Mouse (Mus musculus): ENCODE results near the gene Thrb. TPM values are rescaled to one million over a fixed set of nuclear protein-coding genes. Genes with fewer than 3 reads are reported as not detected.
A peak's percentile ranks its signal among the peaks of the same experiment; 100 is the strongest.

Gene Thrb
- 0.56 and 0.65 TPM in 2 replicates for polyA plus RNA-seq (2012; rRNA removed)

DNA sequence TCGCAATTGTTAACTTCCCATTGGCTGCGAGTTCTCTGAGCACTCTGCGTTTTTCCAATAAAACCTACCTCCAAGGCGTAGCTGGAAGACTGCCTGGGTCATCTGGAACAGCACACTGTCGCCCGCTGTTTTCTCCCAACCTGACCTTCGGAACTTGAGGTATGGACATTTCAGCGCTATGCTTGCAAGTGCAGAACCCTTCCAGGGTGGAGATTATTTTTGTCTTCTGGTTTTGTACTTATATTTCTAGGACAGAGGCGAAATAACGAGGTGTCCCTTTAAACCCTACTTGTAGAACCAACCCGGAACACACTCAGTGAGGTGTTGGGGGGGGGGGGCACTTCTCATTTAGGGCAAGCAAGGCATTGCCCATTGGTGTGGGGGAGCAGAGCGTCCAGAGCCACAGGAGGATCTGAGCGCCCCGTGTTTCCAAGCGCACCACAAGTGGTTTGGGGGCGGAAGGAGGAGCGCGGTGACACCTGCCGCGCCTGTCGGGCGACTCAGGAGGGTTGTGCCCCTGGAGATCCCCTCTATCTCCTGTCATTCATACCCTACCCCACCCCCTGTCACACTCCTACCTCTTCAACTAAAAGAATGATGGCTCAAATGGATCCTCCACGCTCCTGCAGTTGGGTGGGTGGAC is at the start of gene Thrb:
Gene Thrb, plus strand, starts transcription at position 576 of the 643 bp plus-strand sequence.
- peak in 1 of 2 experiments; percentile 7 for DNase-seq (ENCODE audit: low read depth in 1 of 2, low spot score in 2 of 2)

DNA sequence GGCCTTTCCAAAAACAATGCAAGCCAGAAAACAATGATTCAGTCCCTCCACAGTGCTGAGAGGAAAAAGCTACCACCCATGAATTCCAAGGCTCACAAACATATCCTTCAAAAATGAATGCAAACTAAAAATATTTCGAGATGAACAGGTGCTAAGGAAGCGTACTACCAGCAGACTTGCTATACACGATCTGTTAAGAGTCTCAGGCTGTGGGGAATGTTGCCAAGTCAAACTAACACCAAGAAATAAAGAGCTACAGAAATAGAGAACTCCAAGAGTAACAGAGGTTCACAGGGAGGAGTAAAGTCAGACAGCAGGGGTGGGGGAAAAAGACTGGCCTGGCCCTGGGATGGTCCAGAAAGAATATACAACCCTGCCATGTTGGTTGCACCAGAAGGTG is 38.4 kb upstream of the Thrb start:
- TF ChIP-seq POLR2A (IDR thresholded peaks at IDR 0.05; ENCODE audit: low read depth, low read length) (no peak), CTCF (IDR thresholded peaks at IDR 0.05; ENCODE audit: extremely low read depth, insufficient read depth, insufficient read length, insufficient replicate concordance) (no peak)
- H3K27ac ChIP-seq (ENCODE audit: insufficient read depth, low read length): no peak overlapping the region
- no peak overlapping the region for H3K4me3 ChIP-seq (ENCODE audit: extremely low read depth, insufficient read depth, insufficient read length)
- no peaks in the 10 kb centered on the region for H3K4me1 ChIP-seq (ENCODE audit: control insufficient read depth, insufficient read depth, insufficient read length)
- DNase-seq (ENCODE audit: low read depth in 1 of 2, low spot score in 2 of 2): no peak
- H3K27me3 ChIP-seq (ENCODE audit: control insufficient read depth, insufficient read depth, low read length): no peaks in the 10 kb centered on the region; the same call in 1 of the 2 replicates
- H3K36me3 ChIP-seq (ENCODE audit: control insufficient read depth, insufficient read depth, low read length): no peaks in the 10 kb centered on the region
- 68% methylated on average over 3 of the region's 3 CpGs for WGBS

More for the DNA sequence above, at the start of gene Thrb:
- TF ChIP-seq POLR2A (IDR thresholded peaks at IDR 0.05; ENCODE audit: low read depth, low read length): no peak
- no peak for TF ChIP-seq CTCF (IDR thresholded peaks at IDR 0.05; ENCODE audit: extremely low read depth, insufficient read depth, insufficient read length, insufficient replicate concordance)
- Histone ChIP-seq H3K4me1 (ENCODE audit: control insufficient read depth, insufficient read depth, insufficient read length) (peaks cover 8% of the 10 kb centered on the region), H3K4me3 (ENCODE audit: extremely low read depth, insufficient read depth, insufficient read length) (peak within 1 kb of the TSS; percentile 76), H3K27me3 (ENCODE audit: control insufficient read depth, insufficient read depth, low read length) (peaks cover 8% of the 10 kb centered on the region), H3K36me3 (ENCODE audit: control insufficient read depth, insufficient read depth, low read length) (no peaks in the 10 kb centered on the region), H3K27ac (ENCODE audit: insufficient read depth, low read length) (peak within 1 kb of the TSS; percentile 25; the same call in 1 of the 2 replicates)
- 2% methylated on average over 22 of the region's 23 CpGs for WGBS

DNA sequence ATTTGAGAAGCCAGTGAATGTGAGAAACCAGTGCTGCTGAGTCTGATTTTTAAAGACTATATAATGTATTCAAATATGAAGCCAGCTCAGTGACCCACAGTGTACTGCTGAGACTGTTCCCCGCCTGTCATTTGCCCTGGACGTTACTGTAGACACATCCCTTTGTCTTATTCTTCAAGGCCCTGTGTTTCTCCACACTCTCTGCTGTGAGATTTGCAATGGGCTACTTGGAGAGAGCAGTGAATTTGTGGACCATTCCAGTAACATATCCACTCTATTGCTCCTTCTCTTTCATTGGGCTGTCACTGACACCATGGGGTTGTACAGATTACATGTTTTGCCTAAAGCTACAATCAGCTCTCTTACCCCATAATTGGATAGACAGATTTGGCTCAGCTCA is 36.1 kb upstream of the Thrb start:
- WGBS: 85% methylated on average over 2 of the region's 2 CpGs

DNA sequence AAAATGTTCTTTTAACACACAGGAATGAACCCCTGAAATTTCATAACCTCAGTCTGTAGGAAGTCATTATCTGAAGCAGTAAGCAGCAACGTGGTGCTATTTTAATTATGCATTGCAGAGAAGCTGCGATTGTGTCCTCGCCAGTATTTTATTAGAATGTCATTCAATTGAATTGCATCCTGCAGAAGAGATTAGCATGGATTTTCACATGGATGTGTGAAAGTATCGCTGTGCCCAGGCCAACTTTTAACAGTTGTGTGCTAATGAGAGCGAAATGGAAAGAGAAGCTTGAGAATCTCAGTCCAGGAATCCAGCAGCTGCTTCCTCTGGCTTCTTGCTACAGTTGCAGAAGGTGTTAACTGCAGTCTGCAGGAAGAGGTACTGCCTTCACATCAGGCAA is 30.8 kb upstream of the Thrb start:
- Histone ChIP-seq H3K4me3 (ENCODE audit: extremely low read depth, insufficient read depth, insufficient read length) (no peak overlapping the region), H3K27me3 (ENCODE audit: control insufficient read depth, insufficient read depth, low read length) (no peaks in the 10 kb centered on the region), H3K36me3 (ENCODE audit: control insufficient read depth, insufficient read depth, low read length) (no peaks in the 10 kb centered on the region), H3K4me1 (ENCODE audit: control insufficient read depth, insufficient read depth, insufficient read length) (no peaks in the 10 kb centered on the region), H3K27ac (ENCODE audit: insufficient read depth, low read length) (no peak overlapping the region)
- TF ChIP-seq POLR2A (IDR thresholded peaks at IDR 0.05; ENCODE audit: low read depth, low read length) (no peak), CTCF (IDR thresholded peaks at IDR 0.05; ENCODE audit: extremely low read depth, insufficient read depth, insufficient read length, insufficient replicate concordance) (no peak)
- WGBS: 49% methylated on average over 5 of the region's 5 CpGs
- DNase-seq (ENCODE audit: low read depth in 1 of 2, low spot score in 2 of 2): no peak

More for the DNA sequence above, 36.1 kb upstream of the Thrb start:
- Histone ChIP-seq H3K27me3 (ENCODE audit: control insufficient read depth, insufficient read depth, low read length) (no peaks in the 10 kb centered on the region; the same call in 1 of the 2 replicates), H3K36me3 (ENCODE audit: control insufficient read depth, insufficient read depth, low read length) (no peaks in the 10 kb centered on the region), H3K4me3 (ENCODE audit: extremely low read depth, insufficient read depth, insufficient read length) (no peak overlapping the region), H3K27ac (ENCODE audit: insufficient read depth, low read length) (no peak overlapping the region), H3K4me1 (ENCODE audit: control insufficient read depth, insufficient read depth, insufficient read length) (no peaks in the 10 kb centered on the region)
- no peak for TF ChIP-seq CTCF (IDR thresholded peaks at IDR 0.05; ENCODE audit: extremely low read depth, insufficient read depth, insufficient read length, insufficient replicate concordance)
- TF ChIP-seq POLR2A (IDR thresholded peaks at IDR 0.05; ENCODE audit: low read depth, low read length): no peak
- DNase-seq (ENCODE audit: low read depth in 1 of 2, low spot score in 2 of 2): no peak

DNA sequence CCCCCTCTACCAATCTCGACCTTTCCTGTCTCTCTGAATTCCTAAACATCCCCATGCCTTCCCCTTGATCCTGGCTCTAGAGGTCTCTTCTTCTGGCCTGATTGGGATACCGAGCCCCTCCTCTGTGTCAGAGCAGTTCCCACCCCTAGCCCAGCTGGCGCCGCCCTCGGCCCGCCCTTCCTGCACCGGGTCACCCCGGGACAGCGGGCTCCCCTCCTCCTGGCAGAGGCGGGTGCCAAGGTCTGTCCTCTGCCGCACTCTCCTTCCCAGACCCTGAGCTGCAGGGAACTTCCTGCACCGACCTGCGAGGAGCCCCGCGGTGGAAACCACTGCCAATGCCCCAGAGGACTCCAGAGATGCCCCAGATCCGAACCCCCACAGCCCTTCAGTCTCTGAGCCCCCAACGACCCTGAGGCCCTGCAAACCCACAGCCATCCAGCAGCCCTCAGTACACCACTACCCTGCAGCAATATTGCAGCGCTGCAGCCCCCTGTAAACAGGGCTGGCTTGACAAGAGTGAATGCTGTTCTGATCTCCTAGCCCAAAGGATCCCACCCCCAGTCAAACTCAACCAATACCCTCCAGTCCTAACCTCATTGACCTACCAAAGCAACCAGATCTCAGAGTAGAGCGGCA is 27.1 kb upstream of the Thrb start:
- Histone ChIP-seq H3K4me3 (ENCODE audit: extremely low read depth, insufficient read depth, insufficient read length) (no peak overlapping the region), H3K27me3 (ENCODE audit: control insufficient read depth, insufficient read depth, low read length) (no peaks in the 10 kb centered on the region), H3K27ac (ENCODE audit: insufficient read depth, low read length) (no peak overlapping the region), H3K36me3 (ENCODE audit: control insufficient read depth, insufficient read depth, low read length) (no peaks in the 10 kb centered on the region), H3K4me1 (ENCODE audit: control insufficient read depth, insufficient read depth, insufficient read length) (no peaks in the 10 kb centered on the region)
- 10% methylated on average over 19 of the region's 19 CpGs for WGBS
- DNase-seq (ENCODE audit: low read depth in 1 of 2, low spot score in 2 of 2): no peak
- TF ChIP-seq CTCF (IDR thresholded peaks at IDR 0.05; ENCODE audit: extremely low read depth, insufficient read depth, insufficient read length, insufficient replicate concordance): no peak

DNA sequence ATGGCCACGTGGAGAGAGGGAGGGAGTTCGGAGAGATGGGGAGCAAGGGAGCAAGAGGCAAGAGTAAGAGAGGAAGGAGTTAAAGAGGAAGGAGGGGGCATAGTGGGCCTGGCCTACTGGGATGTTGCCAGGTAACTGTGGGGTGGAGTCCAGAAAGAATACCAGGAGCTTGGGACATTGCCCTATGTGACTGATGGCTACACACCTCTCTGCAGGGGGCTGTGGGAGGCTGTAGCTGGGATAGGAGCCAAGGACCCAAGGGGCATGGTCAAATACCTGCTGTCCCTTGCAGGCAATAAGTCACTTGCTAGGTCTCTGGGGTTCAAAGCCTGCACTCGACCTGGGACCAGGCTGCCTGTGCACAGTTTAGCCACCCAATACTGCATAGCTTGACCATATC is 23.1 kb upstream of the Thrb start:
- WGBS: 83% methylated on average over 3 of the region's 3 CpGs

DNA sequence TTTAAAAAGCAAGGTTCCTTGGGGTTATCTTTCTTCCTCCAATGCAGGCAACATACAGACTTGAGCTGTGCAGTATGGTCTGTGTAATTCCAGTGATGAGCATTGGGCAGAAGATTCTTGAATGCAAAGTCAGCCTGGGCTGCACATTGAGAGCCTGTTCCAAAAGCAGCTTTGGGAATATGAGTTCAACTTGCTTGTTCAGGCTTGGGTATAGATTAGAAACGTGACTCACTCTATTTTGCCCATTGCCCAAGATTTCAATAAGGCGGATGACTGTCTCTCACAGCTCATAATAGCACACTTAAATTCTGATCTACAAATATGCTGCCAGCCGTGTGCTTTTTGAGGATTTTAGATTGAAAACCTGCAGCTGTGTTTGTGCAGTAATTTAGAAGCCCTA is 18.3 kb upstream of the Thrb start:
- Histone ChIP-seq H3K4me3 (ENCODE audit: extremely low read depth, insufficient read depth, insufficient read length) (no peak overlapping the region), H3K27me3 (ENCODE audit: control insufficient read depth, insufficient read depth, low read length) (no peaks in the 10 kb centered on the region), H3K27ac (ENCODE audit: insufficient read depth, low read length) (no peak overlapping the region), H3K4me1 (ENCODE audit: control insufficient read depth, insufficient read depth, insufficient read length) (no peaks in the 10 kb centered on the region), H3K36me3 (ENCODE audit: control insufficient read depth, insufficient read depth, low read length) (no peaks in the 10 kb centered on the region)
- TF ChIP-seq CTCF (IDR thresholded peaks at IDR 0.05; ENCODE audit: extremely low read depth, insufficient read depth, insufficient read length, insufficient replicate concordance): no peak
- no peak for TF ChIP-seq POLR2A (IDR thresholded peaks at IDR 0.05; ENCODE audit: low read depth, low read length)
- WGBS: 72% methylated on average over 3 of the region's 3 CpGs
- no peak for DNase-seq (ENCODE audit: low read depth in 1 of 2, low spot score in 2 of 2)

More for the DNA sequence above, 23.1 kb upstream of the Thrb start:
- Histone ChIP-seq H3K27me3 (ENCODE audit: control insufficient read depth, insufficient read depth, low read length) (no peaks in the 10 kb centered on the region), H3K4me1 (ENCODE audit: control insufficient read depth, insufficient read depth, insufficient read length) (no peaks in the 10 kb centered on the region), H3K4me3 (ENCODE audit: extremely low read depth, insufficient read depth, insufficient read length) (no peak overlapping the region), H3K27ac (ENCODE audit: insufficient read depth, low read length) (no peak overlapping the region), H3K36me3 (ENCODE audit: control insufficient read depth, insufficient read depth, low read length) (no peaks in the 10 kb centered on the region)
- TF ChIP-seq CTCF (IDR thresholded peaks at IDR 0.05; ENCODE audit: extremely low read depth, insufficient read depth, insufficient read length, insufficient replicate concordance) (no peak), POLR2A (IDR thresholded peaks at IDR 0.05; ENCODE audit: low read depth, low read length) (no peak)
- no peak for DNase-seq (ENCODE audit: low read depth in 1 of 2, low spot score in 2 of 2)
